Mouse (Mus musculus) hindbrain, embryonic 12.5 days (tissue): ENCODE results near the gene Asb9. TPM values are rescaled to one million over a fixed set of nuclear protein-coding genes. Genes with fewer than 3 reads are reported as not detected.

Source experiments
- ATAC-seq: fragments of 200-750 bp; cut with Nextera tagmentation; 2 replicates; pipeline ENCODE4 v1.8.0; 2017; ENCODE audit warnings: moderate TSS enrichment; ENCODE audit not compliant: low FRiP score
- H3K27ac ChIP-seq: fragments of 300-500 bp; sonication (generic); 2 replicates; pipeline ENCODE4 v1.5.1; 2016; ENCODE audit warnings: mild to moderate bottlenecking
- H3K27me3 ChIP-seq: fragments of 300-500 bp; sonication (generic); 2 replicates; pipeline ENCODE4 v1.6.1; 2016; ENCODE audit warnings: mild to moderate bottlenecking
- H3K36me3 ChIP-seq: fragments of 300-500 bp; sonication (generic); 2 replicates; pipeline ENCODE4 v1.6.1; 2016; ENCODE audit warnings: mild to moderate bottlenecking
- H3K4me1 ChIP-seq: fragments of 300-500 bp; sonication (generic); 2 replicates; pipeline ENCODE4 v1.6.1; 2016
- H3K4me2 ChIP-seq: fragments of 300-500 bp; sonication (generic); replicated peaks from 2 replicates; pipeline ENCODE4 v1.6.1; 2016; ENCODE audit warnings: mild to moderate bottlenecking
- H3K4me3 ChIP-seq: fragments of 300-500 bp; sonication (generic); 2 replicates; pipeline ENCODE4 v1.5.1; 2016; ENCODE audit warnings: mild to moderate bottlenecking
- H3K9ac ChIP-seq: fragments of 300-500 bp; sonication (generic); 2 replicates; pipeline ENCODE4 v1.6.1; 2016; ENCODE audit warnings: mild to moderate bottlenecking, moderate library complexity
- H3K9me3 ChIP-seq: fragments of 300-500 bp; sonication (generic); replicated peaks from 2 replicates; pipeline ENCODE4 v1.6.1; 2016; ENCODE audit warnings: mild to moderate bottlenecking
- WGBS: fragments of 180-500 bp; shearing (Covaris S2); methylation state at CpG from one replicate; pipeline ENCODE4 v1.1.7; 2016; 5-methylcytosine and 5-hydroxymethylcytosine counted together
- polyA plus RNA-seq: library from polyadenylated mRNA; unstranded; fragments of >200 nt; fragmentation: Nextera tagmentation; extraction: Ambion mirVana; gene quantifications from 2 replicates; pipeline ENCODE4 v1.2.1, GENCODE M21; 2016

Asb9 gene
- 1.6 and 1.9 TPM in 2 replicates for polyA plus RNA-seq

GRCm38 (mm10) chrX:164505709-164506498 is at the start of gene Asb9:
Asb9 (plus strand) TSS chrX:164506327.
- ATAC-seq, result no peak
- no peaks in the 10 kb centered on the region for H3K27me3 ChIP-seq
- H3K4me3 ChIP-seq, result no peak within 1 kb of the TSS
- H3K27ac ChIP-seq, result no peak within 1 kb of the TSS
- H3K36me3 ChIP-seq, result no peaks in the 10 kb centered on the region
- H3K9ac ChIP-seq, result no peak within 1 kb of the TSS
- no peaks in the 10 kb centered on the region for H3K9me3 ChIP-seq
- 72% methylated on average over 10 of the region's 10 CpGs for WGBS
- no peaks in the 10 kb centered on the region for H3K4me1 ChIP-seq
- no peak within 1 kb of the TSS for H3K4me2 ChIP-seq

GRCm38 (mm10) chrX:164459205-164459878 is 46.8 kb upstream of the Asb9 start:
- Histone ChIP-seq H3K27ac (no peak overlapping the region), H3K4me2 (no peak overlapping the region), H3K9ac (no peak overlapping the region), H3K9me3 (no peaks in the 10 kb centered on the region), H3K27me3 (no peaks in the 10 kb centered on the region; the same call in 1 of the 2 replicates), H3K36me3 (no peaks in the 10 kb centered on the region), H3K4me3 (no peak overlapping the region), H3K4me1 (no peaks in the 10 kb centered on the region)
- no peak for ATAC-seq
- WGBS, result 77% methylated on average over 6 of the region's 6 CpGs

GRCm38 (mm10) chrX:164502258-164502657 is 3.9 kb upstream of the Asb9 start:
- 87% methylated on average over 2 of the region's 2 CpGs for WGBS
- no peak overlapping the region for H3K9ac ChIP-seq

GRCm38 (mm10) chrX:164507068-164507467 is 941 bp downstream of the Asb9 start:
- 83% methylated on average over 4 of the region's 4 CpGs for WGBS
- no peaks in the 10 kb centered on the region for H3K36me3 ChIP-seq

More at GRCm38 (mm10) chrX:164502258-164502657, 3.9 kb upstream of the Asb9 start:
- Histone ChIP-seq H3K4me1 (no peaks in the 10 kb centered on the region), H3K36me3 (no peaks in the 10 kb centered on the region), H3K4me3 (no peak overlapping the region), H3K4me2 (no peak overlapping the region), H3K9me3 (no peaks in the 10 kb centered on the region), H3K27me3 (no peaks in the 10 kb centered on the region), H3K27ac (no peak overlapping the region)
- no peak for ATAC-seq

GRCm38 (mm10) chrX:164508728-164509127 is 2.6 kb downstream of the Asb9 start:
- Histone ChIP-seq H3K9ac (no peak overlapping the region), H3K4me3 (no peak overlapping the region), H3K4me1 (no peaks in the 10 kb centered on the region), H3K4me2 (no peak overlapping the region), H3K36me3 (no peaks in the 10 kb centered on the region), H3K9me3 (no peaks in the 10 kb centered on the region), H3K27ac (no peak overlapping the region), H3K27me3 (peaks cover 4% of the 10 kb centered on the region; the same call in 1 of the 2 replicates)
- WGBS, result 59% methylated on average over 3 of the region's 3 CpGs
- ATAC-seq, result no peak

More at GRCm38 (mm10) chrX:164507068-164507467, 941 bp downstream of the Asb9 start:
- no peaks in the 10 kb centered on the region for H3K27me3 ChIP-seq
- no peaks in the 10 kb centered on the region for H3K4me1 ChIP-seq
- no peak overlapping the region for H3K4me2 ChIP-seq
- no peak overlapping the region for H3K27ac ChIP-seq
- no peaks in the 10 kb centered on the region for H3K9me3 ChIP-seq
- no peak for ATAC-seq
- no peak overlapping the region for H3K4me3 ChIP-seq
- no peak overlapping the region for H3K9ac ChIP-seq

GRCm38 (mm10) chrX:164522138-164522537 is 16.0 kb downstream of the Asb9 start:
- Histone ChIP-seq H3K4me1 (no peaks in the 10 kb centered on the region), H3K27ac (no peak overlapping the region), H3K4me3 (no peak overlapping the region), H3K36me3 (no peaks in the 10 kb centered on the region), H3K4me2 (no peak overlapping the region), H3K9me3 (no peaks in the 10 kb centered on the region), H3K9ac (no peak overlapping the region), H3K27me3 (no peaks in the 10 kb centered on the region; the same call in 1 of the 2 replicates)
- no peak for ATAC-seq

- Histone ChIP-seq H3K9me3 (no peaks in the 10 kb centered on the region), H3K9ac (no peak overlapping the region), H3K4me1 (no peaks in the 10 kb centered on the region), H3K27me3 (peaks cover 15% of the 10 kb centered on the region), H3K27ac (no peak overlapping the region), H3K4me2 (no peak overlapping the region), H3K36me3 (no peaks in the 10 kb centered on the region), H3K4me3 (no peak overlapping the region)
- no peak for ATAC-seq
- WGBS, result 52% methylated on average over 1 of the region's 1 CpGs
Measured at GRCm38 (mm10) chrX:164526566-164526965, 20.4 kb downstream of the Asb9 start.

GRCm38 (mm10) chrX:164541436-164542317 is 35.5 kb downstream of the Asb9 start:
- H3K27me3 ChIP-seq, result peaks cover 8% of the 10 kb centered on the region; the same call in 1 of the 2 replicates
- no peak overlapping the region for H3K4me3 ChIP-seq
- H3K9me3 ChIP-seq, result no peaks in the 10 kb centered on the region
- ATAC-seq, result no peak
- no peaks in the 10 kb centered on the region for H3K4me1 ChIP-seq
- H3K4me2 ChIP-seq, result no peak overlapping the region
- no peak overlapping the region for H3K9ac ChIP-seq
- no peaks in the 10 kb centered on the region for H3K36me3 ChIP-seq
- WGBS, result 52% methylated on average over 11 of the region's 11 CpGs
- no peak overlapping the region for H3K27ac ChIP-seq

- H3K9ac ChIP-seq, result no peak overlapping the region
- H3K4me2 ChIP-seq, result no peak overlapping the region
- ATAC-seq, result no peak
- no peak overlapping the region for H3K4me3 ChIP-seq
- no peaks in the 10 kb centered on the region for H3K4me1 ChIP-seq
- WGBS, result 82% methylated on average over 1 of the region's 1 CpGs
- H3K27me3 ChIP-seq, result peaks cover 3% of the 10 kb centered on the region; the same call in 1 of the 2 replicates
- no peaks in the 10 kb centered on the region for H3K9me3 ChIP-seq
- H3K36me3 ChIP-seq, result no peaks in the 10 kb centered on the region
- H3K27ac ChIP-seq, result no peak overlapping the region
Measured at GRCm38 (mm10) chrX:164570195-164570594, 64.1 kb downstream of the Asb9 start.

- Histone ChIP-seq H3K27ac (no peak overlapping the region), H3K27me3 (peaks cover 3% of the 10 kb centered on the region; the same call in 1 of the 2 replicates), H3K4me1 (no peaks in the 10 kb centered on the region), H3K9me3 (no peaks in the 10 kb centered on the region), H3K36me3 (no peaks in the 10 kb centered on the region), H3K9ac (no peak overlapping the region), H3K4me2 (no peak overlapping the region), H3K4me3 (no peak overlapping the region)
- 67% methylated on average over 3 of the region's 3 CpGs for WGBS
- 0 out of 2 replicates have a peak, but pooled peaks have one; percentile 35 for ATAC-seq
Measured at GRCm38 (mm10) chrX:164576967-164577366, 70.8 kb downstream of the Asb9 start.
